ENCODE assay signal across 19 mouse cellular contexts in the genomic region with DNA sequence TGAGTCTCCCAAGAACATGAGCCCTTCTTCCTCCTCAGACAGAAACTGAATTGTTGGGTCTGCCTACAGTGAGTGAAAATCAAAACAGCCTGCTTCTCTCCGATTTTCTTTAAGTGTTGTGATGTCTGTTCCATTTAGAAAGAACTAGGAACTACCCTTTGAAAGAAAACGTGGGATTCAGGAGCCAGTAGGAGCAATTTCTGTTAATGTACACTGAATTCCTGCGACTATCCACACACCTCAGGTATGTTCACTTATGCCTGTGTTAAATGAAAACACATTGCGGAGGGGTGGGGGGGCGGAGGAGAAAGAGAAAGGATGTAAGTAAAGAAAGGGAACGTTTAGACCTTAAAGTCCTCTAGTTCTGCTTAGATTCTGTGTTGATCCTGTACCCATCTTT.
"Had no signal": no experiment of that assay in that cellular context is flagged by ENCODE, and none has a peak within 500 bp of the region (broad histone marks: within the 10 kb centered on the region; RNA-seq: fewer than 3 reads in every experiment).

No protein-coding gene starts in this region.

- H3K4me2 ChIP-seq: lung, embryonic 14.5 days; midbrain, embryonic 13.5 days; midbrain, embryonic 15.5 days; neural tube, embryonic 13.5 days; neural tube, embryonic 15.5 days; stomach, embryonic 15.5 days had no signal

- H3K9ac ChIP-seq: lung, embryonic 14.5 days; midbrain, embryonic 13.5 days; midbrain, embryonic 15.5 days; neural tube, embryonic 13.5 days; neural tube, embryonic 15.5 days; stomach, embryonic 15.5 days had no signal

- H3K9me3 ChIP-seq: midbrain, embryonic 10.5 days; midbrain, embryonic 13.5 days; midbrain, embryonic 15.5 days; neural tube, embryonic 13.5 days; neural tube, embryonic 15.5 days; stomach, embryonic 15.5 days had no signal

- ATAC-seq: midbrain, embryonic 13.5 days; midbrain, embryonic 15.5 days had no signal

- H3K36me3 ChIP-seq: midbrain, embryonic 10.5 days; midbrain, embryonic 13.5 days; midbrain, embryonic 15.5 days; neural tube, embryonic 13.5 days; neural tube, embryonic 15.5 days; stomach, embryonic 15.5 days had no signal

- H3K4me3 ChIP-seq: midbrain, embryonic 10.5 days; midbrain, embryonic 13.5 days; midbrain, embryonic 15.5 days; myocyte; neural tube, embryonic 13.5 days; neural tube, embryonic 15.5 days; stomach, embryonic 15.5 days had no signal

- H3K4me1 ChIP-seq: midbrain, embryonic 10.5 days; midbrain, embryonic 13.5 days; midbrain, embryonic 15.5 days; neural tube, embryonic 15.5 days; stomach, embryonic 15.5 days had no signal

- DNase-seq: lung, adult 18-20 months; lung, embryonic 14.5 days; lung, postnatal 10 days; lung, postnatal 4 days; retina, postnatal 1 day; right cerebral cortex, adult 18-20 months; right cerebral cortex, postnatal 25 days; right cerebral cortex, postnatal 4 days; thymus, adult 2 months; thymus, postnatal 25 days; thymus, postnatal 4 days had no signal

- H3K27ac ChIP-seq: midbrain, embryonic 10.5 days; midbrain, embryonic 13.5 days; midbrain, embryonic 15.5 days; neural tube, embryonic 13.5 days; neural tube, embryonic 15.5 days; stomach, embryonic 15.5 days; stomach, postnatal 0 days had no signal

- H3K27me3 ChIP-seq: midbrain, embryonic 13.5 days; midbrain, embryonic 15.5 days; neural tube, embryonic 13.5 days; neural tube, embryonic 15.5 days; stomach, embryonic 15.5 days had no signal
